Mouse (Mus musculus) bone marrow, adult 2 months (tissue): ENCODE measurements at regions not wholly inside any gene's neighbourhood (a gene's known extent, or its start where the extent isn't known, plus 50 kb on each side); places are given as distances from the start of the nearest gene placed in this dataset.

Source experiments
- CTCF ChIP-seq: fragments of 200-500 bp; IDR thresholded peaks from 2 replicates; pipeline ENCODE4 v1.5.1; 2011; ENCODE audit warnings: low read length, control low read depth; ENCODE audit not compliant: control insufficient read depth, insufficient read depth
- POLR2A ChIP-seq: fragments of 200-500 bp; IDR thresholded peaks from 2 replicates; pipeline ENCODE4 v1.6.1; 2011; ENCODE audit warnings: low read depth, mild to moderate bottlenecking, control low read depth, low read length, borderline replicate concordance; ENCODE audit not compliant: control insufficient read depth

DNA sequence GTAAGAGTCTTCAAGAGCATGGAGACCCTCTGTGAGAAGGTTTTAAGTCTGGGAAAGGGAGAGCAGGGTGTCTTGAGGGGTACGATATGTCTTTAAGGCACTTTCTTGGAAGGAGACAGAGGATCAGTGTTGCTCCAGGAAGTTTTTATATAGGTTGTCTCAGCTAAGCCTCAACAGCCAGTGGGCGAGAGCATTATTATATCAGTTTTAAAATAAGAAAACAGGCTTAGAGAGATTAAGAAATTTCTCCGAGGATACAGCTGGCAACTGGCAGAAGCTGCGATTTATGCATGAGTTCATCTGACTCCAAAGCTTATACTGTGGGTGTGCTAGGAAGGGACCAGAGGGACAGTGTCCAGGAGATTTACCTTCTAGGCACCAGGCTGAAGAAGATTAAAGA is 188.0 kb upstream of the Eif4g2 start:
- TF ChIP-seq POLR2A (no peak), CTCF (no peak)
